Mouse (Mus musculus): ENCODE measurements around the gene Tacr3.

The Tacr3 gene

DNA sequence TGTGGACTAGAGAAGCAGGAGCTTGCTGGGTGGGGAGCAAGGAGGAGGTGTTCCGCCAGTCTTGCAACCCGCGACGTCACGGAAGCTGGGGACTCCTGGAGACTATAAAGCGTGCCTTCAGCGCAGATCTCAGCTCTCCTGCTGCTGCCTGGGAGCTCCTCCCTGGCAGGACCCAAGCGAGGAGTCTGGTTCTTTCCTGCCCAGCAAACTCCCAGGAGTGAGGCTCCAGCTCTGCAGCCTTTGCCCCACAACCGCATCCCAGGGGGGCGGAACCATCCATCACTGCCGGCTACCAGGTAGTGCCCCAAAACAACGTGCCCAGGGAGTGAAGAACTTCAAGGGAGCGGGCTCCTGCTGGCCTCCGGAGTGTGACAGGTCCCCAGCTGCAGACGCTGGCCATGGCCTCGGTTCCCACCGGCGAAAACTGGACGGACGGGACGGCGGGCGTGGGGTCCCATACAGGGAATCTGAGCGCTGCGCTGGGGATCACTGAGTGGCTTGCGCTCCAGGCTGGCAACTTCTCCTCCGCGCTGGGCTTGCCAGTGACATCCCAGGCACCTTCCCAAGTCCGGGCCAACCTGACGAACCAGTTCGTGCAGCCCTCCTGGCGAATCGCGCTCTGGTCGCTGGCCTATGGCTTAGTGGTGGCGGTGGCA is at the start of gene Tacr3:
Gene Tacr3, plus strand, starts transcription at position 133 of the 656 bp plus-strand sequence.
- no peak for DNase-seq (ENCODE audit: low spot score in 2 of 2)

DNA sequence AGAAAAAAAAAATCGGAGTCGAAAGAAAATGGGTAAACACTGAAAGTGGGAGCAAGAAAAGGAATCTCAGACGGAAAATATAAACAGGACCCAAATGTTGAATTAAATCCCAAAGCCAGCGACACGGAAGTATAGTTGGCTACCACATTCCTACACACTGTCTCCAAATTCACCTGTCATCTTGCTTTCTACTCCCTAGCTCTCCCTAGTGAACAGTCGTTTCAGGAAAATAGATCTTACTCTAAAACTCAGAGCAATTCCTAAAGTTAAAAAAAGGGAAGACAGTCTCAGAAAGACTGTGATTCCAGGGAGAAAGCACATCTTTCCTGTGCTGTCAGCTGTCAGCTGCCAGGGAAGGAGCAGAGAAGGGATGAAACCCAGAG is 324 bp upstream of the Tacr3 start:
- no peak for DNase-seq (ENCODE audit: low spot score in 2 of 2)

DNA sequence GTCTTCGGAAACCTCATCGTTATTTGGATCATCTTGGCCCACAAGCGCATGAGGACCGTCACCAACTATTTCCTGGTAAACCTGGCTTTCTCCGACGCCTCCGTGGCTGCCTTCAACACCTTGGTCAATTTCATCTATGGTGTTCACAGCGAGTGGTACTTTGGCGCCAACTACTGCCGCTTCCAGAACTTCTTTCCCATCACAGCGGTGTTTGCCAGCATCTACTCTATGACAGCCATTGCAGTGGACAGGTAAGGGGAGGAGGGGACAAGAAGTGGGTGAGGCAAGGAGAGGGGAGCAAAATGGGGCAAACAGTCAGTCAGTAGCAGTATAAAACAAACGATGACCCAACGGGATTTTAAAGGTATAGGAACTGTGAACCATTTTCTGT is 719 bp downstream of the Tacr3 start:
- no peak for DNase-seq (ENCODE audit: low spot score in 2 of 2)

DNA sequence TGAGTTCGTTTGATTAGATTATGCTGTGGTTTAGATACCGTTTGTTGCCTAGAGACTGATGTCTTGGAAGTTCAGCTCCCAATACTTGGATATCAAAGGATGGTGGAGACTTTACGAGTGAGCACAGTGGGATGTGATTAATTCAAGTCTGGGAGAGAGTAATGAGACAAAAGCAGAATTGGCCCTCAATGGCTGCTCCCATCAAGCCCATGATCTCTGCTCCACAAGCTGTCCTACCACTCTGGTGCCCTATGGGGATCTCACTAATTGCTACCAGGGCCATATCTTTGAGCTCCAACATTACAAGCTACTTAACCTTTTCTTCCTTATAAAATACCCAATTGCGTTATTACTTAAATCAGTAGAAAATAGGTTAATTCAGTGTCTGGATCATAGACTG is 22.5 kb downstream of the Tacr3 start:
- no peak for DNase-seq (ENCODE audit: low spot score in 2 of 2)

DNA sequence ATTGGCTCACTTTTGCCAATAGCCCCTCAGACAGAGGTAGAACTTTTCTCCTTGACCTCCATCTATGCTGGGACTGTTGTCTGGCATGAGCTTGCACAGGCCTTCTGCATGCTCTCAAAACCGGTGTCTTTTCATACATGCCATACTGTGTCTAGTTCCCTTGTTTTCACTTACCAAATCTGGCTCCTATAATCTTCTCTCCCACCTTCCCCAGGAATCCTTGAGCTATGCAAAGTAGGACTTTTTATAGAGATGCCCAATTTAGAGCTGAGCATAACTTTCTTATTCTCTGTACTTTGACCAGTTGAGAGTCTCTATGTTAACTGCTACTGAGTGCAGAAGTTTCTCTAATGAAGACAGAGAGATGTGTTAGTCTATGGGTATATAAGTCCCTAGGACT is 48.9 kb downstream of the Tacr3 start:
- DNase-seq (ENCODE audit: low spot score in 2 of 2), result no peak

DNA sequence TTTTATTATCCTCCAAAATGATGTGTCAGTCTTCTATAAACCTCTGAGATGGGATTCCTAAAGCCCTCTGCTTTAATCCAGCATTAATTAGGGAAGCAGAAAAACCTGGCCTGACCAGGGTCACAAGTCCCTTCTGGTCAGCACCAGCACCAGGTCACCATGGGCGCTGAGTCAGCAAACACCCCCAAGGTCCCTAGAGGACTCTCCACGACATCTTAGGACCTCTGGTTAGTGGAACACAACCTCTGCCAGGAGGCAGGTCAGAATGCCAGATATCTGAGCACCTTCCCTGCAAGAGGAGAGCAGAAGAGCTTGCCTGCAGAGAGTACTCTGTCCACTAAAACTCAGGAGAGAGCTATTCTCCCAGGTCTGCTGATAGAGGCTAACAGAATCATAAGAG is 67.0 kb downstream of the Tacr3 start:
- no peak for DNase-seq (ENCODE audit: low spot score in 2 of 2)

DNA sequence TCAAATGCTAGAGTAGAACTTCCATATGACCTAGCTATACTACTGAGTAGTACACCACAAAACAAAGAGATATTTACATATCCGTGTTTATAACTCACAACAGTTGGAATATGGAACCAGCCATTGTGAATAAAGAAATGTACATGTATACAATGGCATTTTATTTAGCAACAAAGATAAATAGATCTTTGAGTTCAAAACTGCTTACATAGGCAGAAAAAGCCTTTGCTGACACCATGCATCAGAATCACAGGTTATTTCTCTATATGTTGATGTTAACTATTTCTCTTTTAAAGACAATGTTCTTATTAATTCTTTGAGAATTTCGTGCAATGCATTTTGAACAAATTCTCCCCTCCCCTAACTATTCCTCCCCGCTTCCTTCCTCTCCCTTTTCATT is 80.1 kb downstream of the Tacr3 start:
- no peak for DNase-seq (ENCODE audit: low spot score in 2 of 2)

DNA sequence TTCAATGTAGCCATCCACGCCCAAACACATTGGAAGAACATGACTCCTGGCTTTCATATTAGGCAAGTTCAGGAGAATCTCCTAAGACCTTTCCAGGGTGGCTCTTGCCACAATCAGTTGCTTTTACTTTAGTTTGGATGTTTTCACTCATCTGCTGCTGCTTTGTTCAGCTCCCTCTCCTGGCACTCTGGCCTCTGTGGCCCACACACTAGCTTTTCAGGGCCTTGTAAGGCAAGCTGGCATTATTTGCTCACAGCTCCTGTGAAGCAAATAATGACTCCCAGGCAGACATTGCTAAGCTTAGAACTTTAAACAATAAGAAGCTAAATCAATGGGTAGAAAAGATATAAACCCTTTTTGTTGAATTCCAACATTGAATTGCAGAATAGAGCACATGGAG is 105.9 kb downstream of the Tacr3 start:
- DNase-seq (ENCODE audit: low spot score in 2 of 2), result no peak

DNA sequence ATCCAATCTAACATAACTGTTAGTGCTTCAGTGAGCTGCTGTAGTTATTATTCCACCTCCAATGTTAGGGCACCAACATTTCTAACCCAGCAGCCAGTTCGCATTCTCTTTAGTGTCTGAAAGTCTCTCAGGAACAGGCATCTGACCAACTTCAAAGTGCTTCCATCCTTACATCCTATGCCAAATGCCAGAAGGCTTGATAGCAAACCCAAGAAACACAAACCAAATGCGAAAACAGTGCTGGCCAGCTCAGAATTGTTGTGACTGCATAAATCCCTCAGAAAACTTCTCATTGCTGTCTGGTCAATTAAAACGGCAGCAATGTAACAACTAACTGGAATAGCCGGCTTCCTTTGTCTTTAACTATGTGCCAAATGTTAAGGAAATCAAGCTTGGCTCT is 106.7 kb downstream of the Tacr3 start:
- DNase-seq (ENCODE audit: low spot score in 2 of 2), result no peak

DNA sequence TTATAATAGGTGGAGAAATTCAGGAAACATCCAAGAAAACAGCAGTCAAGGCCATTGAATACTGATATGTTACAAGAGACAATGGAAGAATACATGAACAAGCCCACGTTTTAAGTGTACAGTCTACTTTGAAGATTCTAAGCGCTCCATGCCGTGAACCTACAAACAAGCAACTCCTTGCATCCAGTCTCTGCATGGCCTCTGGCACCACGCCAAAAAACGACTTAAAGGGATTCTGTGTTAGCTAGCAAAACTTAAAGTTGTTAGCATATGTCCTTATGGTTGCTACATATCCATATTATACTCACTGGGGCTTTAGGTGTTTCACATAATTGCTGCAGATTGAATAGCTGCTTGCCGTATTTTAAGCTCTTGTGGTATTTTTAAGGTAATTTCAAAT is 134.7 kb downstream of the Tacr3 start:
- DNase-seq (ENCODE audit: low spot score in 2 of 2), result no peak

DNA sequence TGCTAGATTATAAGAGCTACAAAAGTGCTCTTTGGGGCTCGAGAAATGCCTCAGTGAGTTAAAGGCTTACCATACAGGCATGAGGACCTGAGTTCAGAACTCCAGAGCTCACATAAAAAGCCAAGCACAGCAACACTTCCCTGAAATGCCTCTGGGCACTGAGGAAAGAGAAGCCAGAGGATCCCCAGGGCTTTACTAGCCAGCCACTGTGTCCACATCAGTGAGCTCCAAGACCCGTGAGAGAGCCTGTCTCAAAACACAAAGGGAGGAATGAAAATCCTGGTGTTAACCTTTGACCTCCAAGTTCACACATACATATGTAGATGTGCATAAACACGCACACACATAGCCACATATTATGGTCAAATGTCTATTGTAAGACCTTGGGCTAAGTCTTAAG is 150.1 kb downstream of the Tacr3 start:
- no peak for DNase-seq (ENCODE audit: low spot score in 2 of 2)

DNA sequence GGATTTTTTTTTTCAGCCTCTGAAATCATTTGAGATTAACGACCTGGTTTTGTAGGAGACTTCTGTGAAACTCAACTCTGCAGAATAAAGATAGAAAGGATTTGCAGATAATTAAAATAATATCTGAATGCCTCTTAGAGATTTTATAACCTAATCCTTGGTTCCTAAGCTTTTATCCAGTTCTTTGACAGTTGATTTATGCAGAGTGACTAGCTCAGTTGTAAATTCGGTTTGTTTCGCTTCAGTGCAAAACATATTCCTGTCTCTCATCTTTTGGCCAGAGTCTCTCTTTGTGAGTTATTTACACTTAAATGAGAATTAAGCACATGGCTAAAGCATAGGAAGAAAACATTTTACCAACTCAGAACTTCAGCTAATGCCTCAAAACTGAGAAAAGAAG is 151.3 kb downstream of the Tacr3 start:
- DNase-seq (ENCODE audit: low spot score in 2 of 2), result no peak

Data from spleen, postnatal 14 days (tissue).